Mouse (Mus musculus): ENCODE results near the gene Slc37a1.

DNA sequence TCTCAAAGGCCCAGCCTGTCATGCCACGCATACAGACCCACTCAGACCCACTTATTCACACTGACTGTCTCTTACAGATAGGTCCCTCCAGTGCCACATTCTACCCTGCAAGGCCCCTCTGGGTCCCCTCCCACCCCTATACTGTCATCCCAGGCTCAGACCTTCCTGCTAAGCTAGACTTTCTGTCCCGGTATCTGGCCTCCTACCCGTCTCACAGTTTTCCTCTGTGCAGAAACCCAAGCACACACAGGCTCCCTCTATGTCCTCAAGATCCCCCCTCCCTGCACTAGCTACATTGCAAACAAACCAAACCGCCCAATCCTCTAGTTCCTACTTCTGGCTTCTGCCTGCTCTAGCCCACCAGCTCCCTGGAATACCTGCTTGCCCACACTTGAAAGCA is 8.7 kb upstream of the Slc37a1 start:
- TF ChIP-seq POLR2A (IDR thresholded peaks at IDR 0.05; ENCODE audit: borderline replicate concordance, extremely low read depth, low read depth, low read length): no peak
- no peak for TF ChIP-seq CTCF (IDR thresholded peaks at IDR 0.05; ENCODE audit: insufficient read depth, low read length)

Measured in lung, adult 2 months (tissue).